Mouse (Mus musculus) CH12.LX (cell line): ENCODE measurements around the gene Olfr571. TPM values are rescaled to one million over a fixed set of nuclear protein-coding genes. Genes with fewer than 3 reads are reported as not detected.

ENCODE experiments used
- DNase-seq: peaks from one replicate; pipeline ENCODE4 v3.0.0-alpha.2; 2013; ENCODE audit errors: extremely low read depth
- H3K27ac ChIP-seq: 2 replicates; pipeline ENCODE4 v1.5.1; 2012; ENCODE audit warnings: low read depth, mild to moderate bottlenecking, control low read depth, moderate library complexity; ENCODE audit not compliant: insufficient read depth
- H3K27me3 ChIP-seq: replicated peaks from 2 replicates; pipeline ENCODE3; 2012; ENCODE audit warnings: inconsistent platforms
- H3K36me3 ChIP-seq, 2 experiments: replicated peaks in 1 of 2; 2 replicates each; pipeline versions ENCODE3 to v1.6.1; 2012; ENCODE audit warnings: inconsistent platforms in 1 of 2, low read length in 1 of 2, mild to moderate bottlenecking in 1 of 2, mixed read lengths in 1 of 2, moderate library complexity in 1 of 2; ENCODE audit not compliant: control insufficient read depth in 1 of 2, insufficient read depth in 1 of 2
- H3K4me1 ChIP-seq, 2 experiments: 2 replicates each; pipeline ENCODE4 v1.6.1; 2012; ENCODE audit warnings: inconsistent platforms in 1 of 2, moderate library complexity in 1 of 2; ENCODE audit not compliant: insufficient read depth in 2 of 2, control insufficient read depth in 1 of 2
- H3K4me2 ChIP-seq: 2 replicates; pipeline ENCODE4 v1.6.1; 2012; ENCODE audit warnings: low read depth, mild to moderate bottlenecking, control low read depth; ENCODE audit not compliant: poor library complexity, insufficient read depth, severe bottlenecking
- H3K4me3 ChIP-seq, 3 experiments: fragments of 150-350 bp in 1 of 3; sonication (generic) in 1 of 3; replicated peaks in 1 of 3; 2 replicates each; pipeline versions ENCODE3 to v1.5.1; 2011 to 2012; ENCODE audit warnings: low read depth in 2 of 3, low read length in 2 of 3, mild to moderate bottlenecking in 2 of 3, moderate library complexity in 2 of 3, control low read depth in 1 of 3, improper control_type of control experiment in 1 of 3, inconsistent platforms in 1 of 3, mixed read lengths in 1 of 3; ENCODE audit not compliant: poor library complexity in 1 of 3
- H3K79me2 ChIP-seq: replicated peaks from 2 replicates; pipeline ENCODE4 v1.6.1; 2012; ENCODE audit warnings: mild to moderate bottlenecking, moderate library complexity; ENCODE audit not compliant: control insufficient read depth, poor library complexity, insufficient read depth, severe bottlenecking; ENCODE audit errors: extremely low read depth
- H3K9ac ChIP-seq: 2 replicates; pipeline ENCODE4 v1.6.1; 2012; ENCODE audit warnings: low read depth, mild to moderate bottlenecking, control low read depth, moderate library complexity; ENCODE audit not compliant: insufficient read depth
- H3K9me3 ChIP-seq: replicated peaks from 2 replicates; pipeline ENCODE3; 2012; ENCODE audit warnings: low read length, inconsistent platforms, mixed read lengths
- CHD2 ChIP-seq: IDR thresholded peaks from 2 replicates; pipeline ENCODE4 v1.6.1; 2011; ENCODE audit warnings: low read length, improper control_type of control experiment
- CTCF ChIP-seq, 2 experiments: IDR thresholded peaks in 1 of 2; conservative IDR thresholded peaks in 1 of 2; 2 replicates each; pipeline ENCODE4 v1.5.1; 2011 to 2012; ENCODE audit warnings: low read depth in 2 of 2, low read length in 2 of 2, improper control_type of control experiment in 1 of 2, inconsistent platforms in 1 of 2, mild to moderate bottlenecking in 1 of 2, moderate library complexity in 1 of 2
- ELF1 ChIP-seq: IDR thresholded peaks from 2 replicates; pipeline ENCODE4 v1.6.1; 2014; ENCODE audit warnings: low read depth, mild to moderate bottlenecking, inconsistent platforms, low read length, improper control_type of control experiment
- GABPA ChIP-seq: IDR thresholded peaks from 2 replicates; pipeline ENCODE4 v1.6.1; 2012; ENCODE audit warnings: low read depth, low read length, improper control_type of control experiment, inconsistent platforms; ENCODE audit not compliant: insufficient replicate concordance
- KAT2A ChIP-seq: IDR thresholded peaks from 2 replicates; pipeline ENCODE4 v1.6.1; 2012; ENCODE audit warnings: low read length, improper control_type of control experiment, inconsistent platforms; ENCODE audit not compliant: insufficient replicate concordance
- MAX ChIP-seq: IDR thresholded peaks from 2 replicates; pipeline ENCODE4 v1.6.1; 2011; ENCODE audit warnings: low read length, improper control_type of control experiment
- MAZ ChIP-seq: IDR thresholded peaks from 2 replicates; pipeline ENCODE4 v1.6.1; 2012; ENCODE audit warnings: low read depth, mild to moderate bottlenecking, inconsistent platforms, low read length, improper control_type of control experiment, moderate library complexity
- POLR2AphosphoS2 ChIP-seq: IDR thresholded peaks from 2 replicates; pipeline ENCODE4 v1.6.1; 2011; ENCODE audit warnings: low read depth, low read length, improper control_type of control experiment
- RAD21 ChIP-seq: IDR thresholded peaks from 2 replicates; pipeline ENCODE4 v1.6.1; 2011; ENCODE audit warnings: low read depth, mild to moderate bottlenecking, low read length, improper control_type of control experiment, moderate library complexity
- RCOR1 ChIP-seq: conservative IDR thresholded peaks from 2 replicates; pipeline ENCODE4 v1.6.1; 2012; ENCODE audit warnings: low read depth, mild to moderate bottlenecking, inconsistent platforms, low read length, improper control_type of control experiment
- SIN3A ChIP-seq: IDR thresholded peaks from 2 replicates; pipeline ENCODE4 v1.6.1; 2012; ENCODE audit warnings: low read length, improper control_type of control experiment, inconsistent platforms
- SMC3 ChIP-seq: IDR thresholded peaks from 2 replicates; pipeline ENCODE4 v1.6.1; 2011; ENCODE audit warnings: low read depth, low read length, improper control_type of control experiment
- TBP ChIP-seq: conservative IDR thresholded peaks from 2 replicates; pipeline ENCODE4 v1.6.1; 2011; ENCODE audit warnings: low read depth, low read length, improper control_type of control experiment
- UBTF ChIP-seq: IDR thresholded peaks from 2 replicates; pipeline ENCODE4 v1.6.1; 2012; ENCODE audit warnings: low read depth, mild to moderate bottlenecking, inconsistent platforms, low read length, improper control_type of control experiment, moderate library complexity
- USF1 ChIP-seq: IDR thresholded peaks from 2 replicates; pipeline ENCODE4 v1.6.1; 2014; ENCODE audit warnings: low read depth, mild to moderate bottlenecking, inconsistent platforms, low read length, improper control_type of control experiment
- USF2 ChIP-seq: conservative IDR thresholded peaks from 2 replicates; pipeline ENCODE4 v1.6.1; 2011; ENCODE audit warnings: low read depth, low read length, improper control_type of control experiment
- ZC3H11A ChIP-seq: IDR thresholded peaks from 2 replicates; pipeline ENCODE4 v1.6.1; 2012; ENCODE audit warnings: low read depth, mild to moderate bottlenecking, inconsistent platforms, low read length, improper control_type of control experiment
- dilution Hi-C: fragments of 300-500 bp; cut with MboI; formaldehyde crosslinking; loops from 2 replicates; pipeline ENCODE4 v1.14.3; 2020; ENCODE audit warnings: low sequenced_read_pairs; ENCODE audit not compliant: extremely low pct_unique_long_range_greater_than_20kb, extremely low pct_ligation_motif_present
- in situ Hi-C: fragments of 300-500 bp; cut with MboI; formaldehyde crosslinking; loops from 3 replicates; pipeline ENCODE4 v1.14.3; 2019; ENCODE audit warnings: low sequenced_read_pairs, low pct_ligation_motif_present, low pct_unique_long_range_greater_than_20kb, mixed read lengths
- polyA plus RNA-seq: library from polyadenylated mRNA; unstranded; fragments of >175 nt; gene quantifications from 2 replicates; pipeline ENCODE4 v1.2.1, GENCODE M21; 2012; ENCODE audit warnings: low read depth; ENCODE audit not compliant: insufficient read length
- total RNA-seq, 2 experiments: library from RNA; depleted of rRNA; stranded (reverse); fragments of 300-350 nt in 1 of 2; fragments of >200 nt in 1 of 2; gene quantifications; 2 replicates each; pipeline ENCODE4 v1.2.3; 2012 to 2014

Gene Olfr571
- total and polyA plus RNA-seq, 3 experiments: not detected

DNA sequence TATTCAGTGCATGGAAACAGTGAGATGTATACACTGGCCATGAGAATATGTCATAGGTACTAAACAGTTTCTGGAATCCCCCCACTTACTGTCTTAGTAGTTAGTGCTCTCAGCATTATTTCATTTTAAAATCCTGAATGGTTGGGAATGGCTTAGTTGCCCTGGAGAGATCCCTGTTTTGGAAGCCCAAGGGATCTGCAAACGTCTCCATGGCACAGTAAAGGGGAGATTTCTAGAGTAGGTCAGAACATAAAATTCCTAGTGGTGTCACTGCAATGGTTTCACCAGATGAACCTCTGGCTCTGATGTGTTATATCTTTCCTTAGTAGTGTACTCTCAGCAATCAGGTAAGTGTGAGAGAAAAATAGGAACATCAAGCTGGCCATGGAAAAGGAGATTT, 6.8 kb upstream of the Olfr571 start, which contains the start of gene Olfr572:
Olfr572 (plus strand) TSS at position 301 of the 400 bp plus-strand sequence.
- Histone ChIP-seq H3K27ac (no peak within 1 kb of the TSS), H3K36me3 (no peaks in the 10 kb centered on the region), H3K4me3 (no peak within 1 kb of the TSS), H3K9ac (no peak within 1 kb of the TSS), H3K4me1 (no peaks in the 10 kb centered on the region), H3K27me3 (no peaks in the 10 kb centered on the region), H3K4me2 (no peak within 1 kb of the TSS), H3K9me3 (no peaks in the 10 kb centered on the region), H3K79me2 (no peaks in the 10 kb centered on the region)
- dilution Hi-C loops: no loop called here
- DNase-seq: no peak
- TF ChIP-seq POLR2AphosphoS2: no peak
- no peak for TF ChIP-seq MAZ
- no peak for TF ChIP-seq UBTF
- TF ChIP-seq RAD21: no peak
- no peak for TF ChIP-seq GABPA
- no peak for TF ChIP-seq CHD2
- TF ChIP-seq USF2: no peak
- no peak for TF ChIP-seq USF1
- TF ChIP-seq ELF1: no peak
- TF ChIP-seq MAX: no peak
- in situ Hi-C loops: no loop called here

DNA sequence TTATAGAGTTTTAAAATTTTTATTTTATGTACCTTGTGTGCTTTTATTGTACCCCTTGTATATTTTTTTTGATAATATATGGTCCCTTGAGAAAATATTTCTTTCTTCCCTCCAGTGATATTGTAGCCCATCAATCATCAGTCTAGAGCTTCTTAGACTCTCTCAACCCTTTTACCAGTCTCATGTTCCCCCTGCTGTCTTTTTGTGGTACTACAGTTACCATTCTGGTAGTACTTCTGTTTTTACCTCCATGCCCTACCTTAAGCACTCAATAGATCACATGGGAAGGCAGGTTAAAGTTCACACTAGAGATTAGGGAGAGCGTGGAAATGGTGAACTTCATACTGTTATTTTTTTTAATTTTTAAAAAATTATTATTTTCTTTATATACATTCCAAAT, 2.3 kb upstream of the Olfr571 start:
- H3K9ac ChIP-seq: no peak overlapping the region
- H3K4me2 ChIP-seq: no peak overlapping the region
- in situ Hi-C loops: loop anchor here (10.0 kb wide), 2 partner anchors 255 to 415 kb away; partner anchors contain the start of gene Olfr556
- H3K27me3 ChIP-seq: no peaks in the 10 kb centered on the region
- H3K4me1 ChIP-seq: no peaks in the 10 kb centered on the region
- H3K79me2 ChIP-seq: no peaks in the 10 kb centered on the region
- dilution Hi-C loops: no loop called here
- TF ChIP-seq SMC3 (peak; percentile 84), SIN3A (no peak), TBP (no peak), RAD21 (peak; percentile 87), CTCF (conservative IDR thresholded peaks at IDR 0.05 in 1 of 2, IDR thresholded peaks at IDR 0.05 in 1 of 2; ENCODE audit: low read depth in 2 of 2, low read length in 2 of 2) (peak; percentile 45 to 89), KAT2A (no peak), RCOR1 (no peak), ZC3H11A (peak; percentile 27; the same call in 1 of the 2 replicates)
- peak; percentile 74 for DNase-seq
- H3K9me3 ChIP-seq: no peaks in the 10 kb centered on the region
- no peak overlapping the region for H3K4me3 ChIP-seq
- H3K27ac ChIP-seq: no peak overlapping the region
- H3K36me3 ChIP-seq: no peaks in the 10 kb centered on the region
